Mouse (Mus musculus) monocyte, adult 5-6 weeks (primary cell): ENCODE data around the gene Sox9. TPM values are rescaled to one million over a fixed set of nuclear protein-coding genes. Genes with fewer than 3 reads are reported as not detected.

Source experiments
- ATAC-seq: fragments of 153-309, 156-312 bp; replicated peaks from 2 replicates; pipeline ENCODE4 v1.8.0; 2017; ENCODE audit warnings: mild to moderate bottlenecking; ENCODE audit not compliant: low TSS enrichment, insufficient number of reproducible peaks, severe bottlenecking, poor library complexity, low FRiP score
- total RNA-seq: library from RNA; stranded (forward); fragments of 200-1000, 200-491, 200-594 nt; gene quantifications from 3 replicates; pipeline ENCODE4 v1.2.3, GENCODE M21; 2017

Sox9 gene
- total RNA-seq, 1 experiment from 2014 or later, result not detected

GRCm38 (mm10) chr11:112835468-112836092 is 53.6 kb downstream of the Sox9 start:
- no peak for ATAC-seq
